Mouse (Mus musculus) limb, embryonic 15.5 days (tissue): ENCODE results near the gene Stac2. TPM values are rescaled to one million over a fixed set of nuclear protein-coding genes. Genes with fewer than 3 reads are reported as not detected.

Experiments used
- ATAC-seq: fragments of 200-750 bp; cut with Nextera tagmentation; 2 replicates; pipeline ENCODE4 v1.8.0; 2017; ENCODE audit warnings: low read depth, moderate TSS enrichment; ENCODE audit not compliant: insufficient number of reproducible peaks, low FRiP score, low TSS enrichment
- H3K27ac ChIP-seq: fragments of 300-500 bp; sonication (generic); 2 replicates; pipeline ENCODE4 v1.5.1; 2015; ENCODE audit warnings: moderate library complexity, mild to moderate bottlenecking, inconsistent platforms
- H3K27me3 ChIP-seq: fragments of 300-500 bp; sonication (generic); 2 replicates; pipeline ENCODE4 v1.6.1; 2015; ENCODE audit warnings: inconsistent platforms
- H3K36me3 ChIP-seq: fragments of 300-500 bp; sonication (generic); 2 replicates; pipeline ENCODE4 v1.6.1; 2015; ENCODE audit warnings: inconsistent platforms
- H3K4me1 ChIP-seq: fragments of 300-500 bp; sonication (generic); 2 replicates; pipeline ENCODE4 v1.6.1; 2015; ENCODE audit warnings: inconsistent platforms
- H3K4me2 ChIP-seq: fragments of 300-500 bp; sonication (generic); 2 replicates; pipeline ENCODE4 v1.6.1; 2015; ENCODE audit warnings: mild to moderate bottlenecking, inconsistent platforms
- H3K4me3 ChIP-seq: fragments of 300-500 bp; sonication (generic); 2 replicates; pipeline ENCODE4 v1.5.1; 2015; ENCODE audit warnings: mild to moderate bottlenecking, inconsistent platforms
- H3K9ac ChIP-seq: fragments of 300-500 bp; sonication (generic); 2 replicates; pipeline ENCODE4 v1.6.1; 2015; ENCODE audit warnings: inconsistent platforms
- H3K9me3 ChIP-seq: fragments of 300-500 bp; sonication (generic); 2 replicates; pipeline ENCODE4 v1.6.1; 2016; ENCODE audit warnings: inconsistent platforms
- WGBS: fragments of 180-500 bp; shearing (Covaris S2); methylation state at CpG from one replicate; pipeline ENCODE4 v1.1.7; 2015; 5-methylcytosine and 5-hydroxymethylcytosine counted together
- polyA plus RNA-seq: library from polyadenylated mRNA; unstranded; fragments of >200 nt; fragmentation: Nextera tagmentation; extraction: Ambion mirVana; gene quantifications from 2 replicates; pipeline ENCODE4 v1.2.1, GENCODE M21; 2015

The Stac2 gene
- polyA plus RNA-seq, 1 experiment from 2014 or later: 0.68 TPM

GRCm38 (mm10) chr11:98066201-98066600, 12.9 kb upstream of the Stac2 start:
- Histone ChIP-seq H3K27ac (no peak overlapping the region), H3K9ac (no peak overlapping the region), H3K4me1 (peaks cover 14% of the 10 kb centered on the region; the same call in 1 of the 2 replicates), H3K9me3 (no peaks in the 10 kb centered on the region), H3K4me2 (no peak overlapping the region), H3K36me3 (no peaks in the 10 kb centered on the region), H3K4me3 (no peak overlapping the region), H3K27me3 (no peaks in the 10 kb centered on the region; the same call in 1 of the 2 replicates)
- no peak for ATAC-seq
- WGBS: 91% methylated on average over 12 of the region's 12 CpGs

GRCm38 (mm10) chr11:98061904-98062562, 8.8 kb upstream of the Stac2 start:
- Histone ChIP-seq H3K27me3 (no peaks in the 10 kb centered on the region; the same call in 1 of the 2 replicates), H3K27ac (no peak overlapping the region), H3K9me3 (no peaks in the 10 kb centered on the region), H3K4me3 (no peak overlapping the region), H3K36me3 (no peaks in the 10 kb centered on the region), H3K4me1 (peaks cover 24% of the 10 kb centered on the region), H3K9ac (no peak overlapping the region), H3K4me2 (no peak overlapping the region)
- 54% methylated on average over 6 of the region's 6 CpGs for WGBS
- ATAC-seq: no peak

GRCm38 (mm10) chr11:98061441-98061840, 8.2 kb upstream of the Stac2 start:
- Histone ChIP-seq H3K4me2 (no peak overlapping the region), H3K27me3 (no peaks in the 10 kb centered on the region; the same call in 1 of the 2 replicates), H3K4me3 (no peak overlapping the region), H3K4me1 (peaks cover 24% of the 10 kb centered on the region), H3K27ac (no peak overlapping the region), H3K9me3 (no peaks in the 10 kb centered on the region), H3K9ac (no peak overlapping the region), H3K36me3 (no peaks in the 10 kb centered on the region)
- WGBS: 58% methylated on average over 3 of the region's 3 CpGs
- no peak for ATAC-seq

GRCm38 (mm10) chr11:98060104-98060692, 6.9 kb upstream of the Stac2 start:
- H3K4me1 ChIP-seq: peaks cover 19% of the 10 kb centered on the region
- 75% methylated on average over 5 of the region's 5 CpGs for WGBS
- peaks cover 6% of the 10 kb centered on the region; the same call in 1 of the 2 replicates for H3K27me3 ChIP-seq
- H3K4me2 ChIP-seq: no peak overlapping the region
- no peak overlapping the region for H3K27ac ChIP-seq
- no peak overlapping the region for H3K9ac ChIP-seq
- H3K36me3 ChIP-seq: no peaks in the 10 kb centered on the region
- no peak overlapping the region for H3K4me3 ChIP-seq
- no peak for ATAC-seq
- H3K9me3 ChIP-seq: no peaks in the 10 kb centered on the region

- no peak overlapping the region for H3K4me3 ChIP-seq
- WGBS: 46% methylated on average over 7 of the region's 7 CpGs
- H3K4me1 ChIP-seq: peaks cover 15% of the 10 kb centered on the region
- no peak overlapping the region for H3K4me2 ChIP-seq
- H3K36me3 ChIP-seq: no peaks in the 10 kb centered on the region
- H3K27ac ChIP-seq: no peak overlapping the region
- no peak overlapping the region for H3K9ac ChIP-seq
- H3K27me3 ChIP-seq: peaks cover 6% of the 10 kb centered on the region; the same call in 1 of the 2 replicates
- no peaks in the 10 kb centered on the region for H3K9me3 ChIP-seq
- ATAC-seq: no peak
Observed at GRCm38 (mm10) chr11:98059662-98060061, 6.4 kb upstream of the Stac2 start.

GRCm38 (mm10) chr11:98057998-98058397, 4.7 kb upstream of the Stac2 start:
- 80% methylated on average over 5 of the region's 5 CpGs for WGBS
- peaks cover 19% of the 10 kb centered on the region for H3K27me3 ChIP-seq
- H3K4me3 ChIP-seq: no peak overlapping the region
- H3K9ac ChIP-seq: no peak overlapping the region
- peaks cover 23% of the 10 kb centered on the region for H3K4me1 ChIP-seq
- H3K4me2 ChIP-seq: no peak overlapping the region
- ATAC-seq: no peak
- H3K9me3 ChIP-seq: no peaks in the 10 kb centered on the region
- H3K36me3 ChIP-seq: no peaks in the 10 kb centered on the region
- no peak overlapping the region for H3K27ac ChIP-seq

- Histone ChIP-seq H3K4me2 (0 out of 2 replicates have a peak overlapping the region, but pooled peaks have one; percentile 19), H3K36me3 (no peaks in the 10 kb centered on the region), H3K4me3 (no peak overlapping the region), H3K27me3 (peaks cover 24% of the 10 kb centered on the region), H3K9me3 (no peaks in the 10 kb centered on the region), H3K4me1 (peaks cover 28% of the 10 kb centered on the region), H3K27ac (peak overlapping the region; percentile 47; the same call in 1 of the 2 replicates), H3K9ac (no peak overlapping the region)
- WGBS: 22% methylated on average over 9 of the region's 9 CpGs
- ATAC-seq: no peak
Observed at GRCm38 (mm10) chr11:98057466-98057865, 4.2 kb upstream of the Stac2 start.

GRCm38 (mm10) chr11:98052129-98052988, 903 bp downstream of the Stac2 start:
- Histone ChIP-seq H3K4me2 (peak overlapping the region; percentile 81), H3K36me3 (no peaks in the 10 kb centered on the region), H3K9me3 (no peaks in the 10 kb centered on the region), H3K4me3 (peak overlapping the region; percentile 48), H3K27me3 (peaks cover 59% of the 10 kb centered on the region), H3K27ac (no peak overlapping the region), H3K9ac (peak overlapping the region; percentile 40), H3K4me1 (peaks cover 36% of the 10 kb centered on the region)
- WGBS: under 1% methylated on average over 83 of the region's 83 CpGs
- no peak for ATAC-seq

GRCm38 (mm10) chr11:98051611-98052128, 1.6 kb downstream of the Stac2 start:
- H3K9ac ChIP-seq: no peak overlapping the region
- H3K4me2 ChIP-seq: peak overlapping the region; percentile 81
- peaks cover 59% of the 10 kb centered on the region for H3K27me3 ChIP-seq
- ATAC-seq: no peak
- no peaks in the 10 kb centered on the region for H3K36me3 ChIP-seq
- no peaks in the 10 kb centered on the region for H3K9me3 ChIP-seq
- H3K4me1 ChIP-seq: peaks cover 32% of the 10 kb centered on the region
- no peak overlapping the region for H3K27ac ChIP-seq
- WGBS: 7% methylated on average over 12 of the region's 12 CpGs
- H3K4me3 ChIP-seq: peak overlapping the region; percentile 48

GRCm38 (mm10) chr11:98050940-98051339, 2.3 kb downstream of the Stac2 start:
- H3K27me3 ChIP-seq: peaks cover 59% of the 10 kb centered on the region
- H3K9me3 ChIP-seq: no peaks in the 10 kb centered on the region
- H3K4me3 ChIP-seq: no peak overlapping the region
- no peak for ATAC-seq
- H3K4me1 ChIP-seq: peaks cover 32% of the 10 kb centered on the region
- no peak overlapping the region for H3K27ac ChIP-seq
- no peak overlapping the region for H3K9ac ChIP-seq
- H3K4me2 ChIP-seq: no peak overlapping the region
- H3K36me3 ChIP-seq: no peaks in the 10 kb centered on the region
- WGBS: 0% methylated on average over 1 of the region's 2 CpGs

GRCm38 (mm10) chr11:98050520-98050815, 2.8 kb downstream of the Stac2 start:
- Histone ChIP-seq H3K27me3 (peaks cover 54% of the 10 kb centered on the region), H3K4me1 (peaks cover 32% of the 10 kb centered on the region), H3K4me3 (no peak overlapping the region), H3K36me3 (no peaks in the 10 kb centered on the region), H3K9me3 (no peaks in the 10 kb centered on the region), H3K27ac (no peak overlapping the region), H3K4me2 (no peak overlapping the region), H3K9ac (no peak overlapping the region)
- 13% methylated on average over 2 of the region's 2 CpGs for WGBS
- ATAC-seq: no peak
